Mouse (Mus musculus): ENCODE measurements around the gene Gm49393.
"Not testable (repeated sequence)": the region's sequence is repeated elsewhere in the genome, so short reads cannot be mapped to it uniquely, and the experiment has no call there.

DNA sequence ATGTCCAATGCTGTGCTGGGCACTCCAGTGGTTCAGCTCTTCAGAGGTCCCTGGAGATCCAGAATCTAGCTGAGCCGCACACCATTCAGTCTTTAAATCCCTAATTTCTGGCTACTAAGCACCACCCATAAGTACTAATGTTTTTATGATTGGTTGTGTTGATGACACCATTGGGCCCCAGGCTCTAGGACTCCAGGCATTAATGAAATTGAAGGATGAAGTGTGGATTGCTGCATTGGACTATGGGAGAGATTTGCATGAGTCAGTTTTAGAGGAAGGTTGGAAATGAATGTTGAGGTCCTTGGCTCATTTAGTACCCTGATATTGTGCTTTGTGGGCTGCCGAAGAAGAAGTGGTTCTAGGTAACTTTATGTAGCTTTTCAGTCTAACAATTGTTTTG, 30.6 kb downstream of the Gm49393 start, which contains the start of gene Tpbpb:
- TF ChIP-seq CTCF (IDR thresholded peaks at IDR 0.05; ENCODE audit: borderline replicate concordance, insufficient read depth, low read length); POLR2A (IDR thresholded peaks at IDR 0.05; ENCODE audit: low read depth, low read length): not testable (repeated sequence)
